Mouse (Mus musculus): ENCODE data around the gene Lingo4.

GRCm38 (mm10) chr3:94373597-94374011, 24.7 kb upstream of the Lingo4 start:
- TF ChIP-seq MAZ (IDR thresholded peaks at IDR 0.05; ENCODE audit: low read depth, low read length) (no peak), POLR2A (IDR thresholded peaks at IDR 0.05; ENCODE audit: low read depth, low read length) (no peak), SIN3A (IDR thresholded peaks at IDR 0.05; ENCODE audit: low read length) (no peak)
